Mouse (Mus musculus) small intestine, adult 2 months (tissue): ENCODE results near the gene Eif3d. TPM values are rescaled to one million over a fixed set of nuclear protein-coding genes. Genes with fewer than 3 reads are reported as not detected.

ENCODE experiments used
- H3K27ac ChIP-seq: fragments of 200-500 bp; 2 replicates; pipeline ENCODE4 v1.5.1; 2012; ENCODE audit warnings: low read depth, low read length, control low read depth, inconsistent platforms; ENCODE audit not compliant: insufficient read depth
- H3K27me3 ChIP-seq: fragments of 200-500 bp; 2 replicates; pipeline ENCODE4 v1.6.1; 2012; ENCODE audit warnings: mild to moderate bottlenecking, moderate library complexity, low read length, inconsistent platforms; ENCODE audit not compliant: control insufficient read depth, insufficient read depth
- H3K36me3 ChIP-seq: fragments of 200-500 bp; 2 replicates; pipeline ENCODE4 v1.6.1; 2012; ENCODE audit warnings: mild to moderate bottlenecking, low read length, control low read depth, inconsistent platforms; ENCODE audit not compliant: control insufficient read depth, insufficient read depth
- H3K4me1 ChIP-seq: fragments of 200-500 bp; 2 replicates; pipeline ENCODE4 v1.6.1; 2012; ENCODE audit warnings: low read length, inconsistent platforms, mixed read lengths; ENCODE audit not compliant: control insufficient read depth, insufficient read depth, insufficient read length
- H3K4me3 ChIP-seq: fragments of 200-500 bp; 2 replicates; pipeline ENCODE4 v1.5.1; 2012; ENCODE audit warnings: low read depth, mild to moderate bottlenecking, control low read depth, inconsistent platforms, low read length, moderate library complexity
- CTCF ChIP-seq: fragments of 200-500 bp; IDR thresholded peaks from 2 replicates; pipeline ENCODE4 v1.5.1; 2012; ENCODE audit warnings: low read depth, mild to moderate bottlenecking, control low read depth, inconsistent platforms, low read length, moderate library complexity, mixed read lengths; ENCODE audit not compliant: insufficient replicate concordance, insufficient read length; ENCODE audit errors: extremely low read depth
- POLR2A ChIP-seq: fragments of 200-500 bp; IDR thresholded peaks from 2 replicates; pipeline ENCODE4 v1.6.1; 2012; ENCODE audit warnings: low read depth, mild to moderate bottlenecking, control low read depth, inconsistent platforms, low read length, moderate library complexity
- WGBS: fragments of 180-500 bp; shearing (Covaris S2); methylation state at CpG from one replicate; pipeline ENCODE4 v1.1.7; 2018; 5-methylcytosine and 5-hydroxymethylcytosine counted together
- polyA plus RNA-seq: library from polyadenylated mRNA; depleted of rRNA; stranded (reverse); fragments of >200 nt; gene quantifications from 2 replicates; pipeline ENCODE4 v1.2.3, GENCODE M21; 2012

Gene Eif3d
- polyA plus RNA-seq, 1 experiment, result 89.4 TPM

DNA sequence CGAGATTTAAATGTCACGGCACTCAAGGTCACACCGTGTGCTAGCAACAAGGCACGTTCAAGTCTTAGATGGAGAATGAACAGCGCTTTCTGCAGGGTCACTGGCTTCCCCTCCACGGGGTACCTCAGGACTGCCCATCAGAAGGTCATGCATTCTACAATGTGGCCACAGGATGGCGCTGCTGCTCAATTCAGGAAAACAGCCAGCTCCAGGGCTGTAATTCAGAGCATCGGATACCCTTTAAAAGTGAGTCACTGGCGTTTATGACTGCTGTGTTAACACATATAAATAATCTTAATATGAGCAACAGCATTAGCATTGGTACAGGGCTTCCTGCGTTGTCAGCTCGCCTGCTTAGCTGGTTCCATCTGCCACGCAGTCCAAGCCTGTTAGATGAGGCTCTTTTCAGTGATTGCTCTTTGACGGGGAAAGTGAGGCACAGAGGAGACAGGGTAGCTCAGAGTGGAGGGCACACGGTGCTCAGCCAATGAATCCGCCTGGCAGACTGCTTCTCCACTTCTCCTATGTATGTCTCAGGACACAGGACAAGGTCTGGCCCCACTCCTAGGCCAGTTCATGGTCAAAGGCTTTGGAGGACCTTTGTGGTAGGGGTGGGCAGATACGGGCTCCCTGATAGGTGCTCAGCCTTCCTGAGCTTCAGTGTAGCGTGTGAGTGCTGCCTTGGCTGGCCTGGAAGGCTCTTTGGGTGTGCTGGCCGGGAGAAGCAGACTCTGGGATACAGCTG, 11.8 kb upstream of the Eif3d start:
- peak; percentile 69; the same call in 1 of the 2 replicates for TF ChIP-seq CTCF
- TF ChIP-seq POLR2A, result no peak
- Histone ChIP-seq H3K27me3 (no peaks in the 10 kb centered on the region; the same call in 1 of the 2 replicates), H3K4me1 (no peaks in the 10 kb centered on the region), H3K4me3 (no peak overlapping the region), H3K36me3 (no peaks in the 10 kb centered on the region), H3K27ac (no peak overlapping the region)
- 26% methylated on average over 18 of the region's 18 CpGs for WGBS

DNA sequence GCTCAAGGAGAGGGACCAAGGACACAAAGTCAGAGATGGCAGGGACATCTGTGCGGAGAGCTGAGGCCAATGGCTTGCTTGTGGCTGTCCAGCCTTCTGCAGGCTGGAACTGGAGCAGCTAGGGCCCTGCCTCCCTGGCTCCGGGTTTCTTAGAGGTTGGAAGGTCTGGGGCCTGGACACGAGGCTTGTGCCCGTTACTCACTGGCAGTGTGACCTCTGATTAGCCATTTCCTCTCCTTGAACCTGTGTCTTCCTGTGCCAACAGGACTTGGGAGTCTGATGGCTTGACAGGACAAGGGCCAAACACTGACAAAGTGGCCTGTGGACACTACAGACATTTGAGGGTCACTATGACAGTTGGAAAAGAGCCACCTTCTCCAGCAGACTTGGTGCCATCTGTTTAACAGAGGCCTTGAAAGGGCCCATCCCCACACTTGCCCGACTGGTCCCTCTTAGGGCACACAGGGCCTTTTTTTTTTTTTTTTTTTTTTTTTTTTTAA, 10.6 kb upstream of the Eif3d start:
- H3K36me3 ChIP-seq, result no peaks in the 10 kb centered on the region
- no peaks in the 10 kb centered on the region; the same call in 1 of the 2 replicates for H3K27me3 ChIP-seq
- H3K4me1 ChIP-seq, result no peaks in the 10 kb centered on the region
- H3K27ac ChIP-seq, result no peak overlapping the region
- no peak overlapping the region for H3K4me3 ChIP-seq
- 52% methylated on average over 5 of the region's 5 CpGs for WGBS
- no peak for TF ChIP-seq CTCF
- TF ChIP-seq POLR2A, result no peak

DNA sequence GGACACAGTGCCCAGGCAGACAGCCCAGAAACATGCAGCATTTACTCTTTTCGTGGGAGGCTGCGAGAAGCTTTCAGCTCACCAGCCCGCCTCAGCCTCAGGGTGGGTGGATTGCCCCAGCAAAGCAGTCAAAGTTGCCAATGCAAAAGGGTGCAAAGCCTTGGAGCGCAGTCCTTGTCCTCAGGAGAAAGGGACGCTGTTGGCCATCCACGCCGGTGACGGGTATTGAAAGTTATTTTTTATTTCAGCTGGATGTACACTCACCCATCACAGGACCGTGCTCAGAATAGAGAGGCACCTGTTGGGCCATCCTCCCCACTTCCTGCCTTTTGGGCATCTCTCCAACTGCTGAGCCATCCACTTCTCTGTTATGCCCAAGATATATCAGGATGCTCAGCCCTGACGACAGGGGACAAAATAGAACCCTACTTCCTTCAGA, 8.8 kb upstream of the Eif3d start:
- Histone ChIP-seq H3K4me1 (no peaks in the 10 kb centered on the region), H3K27me3 (no peaks in the 10 kb centered on the region; the same call in 1 of the 2 replicates), H3K4me3 (no peak overlapping the region), H3K27ac (no peak overlapping the region), H3K36me3 (no peaks in the 10 kb centered on the region)
- TF ChIP-seq CTCF (no peak), POLR2A (no peak)
- WGBS, result 78% methylated on average over 10 of the region's 10 CpGs

DNA sequence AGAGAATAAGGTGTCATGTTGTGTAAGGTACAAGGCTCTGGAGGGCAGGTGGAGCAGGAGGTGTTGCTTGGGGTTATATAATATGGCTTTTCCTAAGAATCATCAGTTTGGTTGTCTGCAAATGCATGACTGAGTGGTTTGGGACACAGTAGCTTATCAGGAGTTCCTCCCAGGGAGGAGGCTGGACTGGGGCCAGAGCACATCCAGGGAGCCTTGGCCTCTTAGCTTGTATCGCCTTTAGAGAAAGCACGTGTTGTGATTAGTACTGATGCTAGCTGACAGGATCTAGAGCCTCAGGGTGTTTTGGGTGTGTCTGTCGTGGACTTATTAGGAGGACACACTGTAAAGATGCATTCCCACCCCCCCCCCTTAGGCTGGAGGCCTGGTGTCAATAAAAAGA, 7.0 kb upstream of the Eif3d start:
- Histone ChIP-seq H3K36me3 (no peaks in the 10 kb centered on the region), H3K4me3 (no peak overlapping the region), H3K4me1 (no peaks in the 10 kb centered on the region), H3K27ac (no peak overlapping the region), H3K27me3 (no peaks in the 10 kb centered on the region; the same call in 1 of the 2 replicates)
- no peak for TF ChIP-seq CTCF
- no peak for TF ChIP-seq POLR2A
- WGBS, result 37% methylated on average over 3 of the region's 3 CpGs

DNA sequence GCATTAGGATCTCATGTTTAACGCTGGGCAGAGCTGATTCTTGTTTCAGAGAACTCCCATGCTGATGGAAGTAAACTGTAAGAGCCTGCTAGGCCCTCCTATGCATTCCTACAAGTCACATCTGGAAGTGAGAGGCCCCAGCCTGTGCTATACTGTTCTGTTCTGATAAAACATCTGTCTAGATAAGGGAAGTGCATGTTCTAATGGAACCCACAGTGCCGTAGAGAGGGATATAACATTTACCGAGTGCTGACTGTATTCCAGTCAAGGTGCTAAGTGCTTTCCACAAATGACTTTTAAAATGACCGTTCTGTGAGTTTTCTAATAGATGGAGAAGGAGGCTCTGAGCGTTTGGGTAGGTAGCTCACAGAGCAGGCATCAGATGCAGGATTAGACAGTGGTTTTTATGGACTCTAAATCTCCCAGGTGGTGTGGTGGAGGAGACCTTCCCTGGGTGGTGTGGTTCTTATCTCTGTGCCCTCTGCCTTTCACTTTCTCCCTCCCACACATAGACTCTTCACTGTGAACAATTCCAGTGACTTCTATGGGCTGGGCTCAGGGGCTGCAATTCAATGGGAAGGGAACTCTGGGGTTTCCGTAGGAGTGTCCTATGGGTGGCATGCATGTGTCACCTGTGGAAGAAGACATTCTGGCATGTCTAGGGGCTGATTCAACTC, 3.7 kb upstream of the Eif3d start:
- 59% methylated on average over 6 of the region's 6 CpGs for WGBS
- peaks cover 3% of the 10 kb centered on the region; the same call in 1 of the 2 replicates for H3K4me1 ChIP-seq
- H3K27ac ChIP-seq, result no peak overlapping the region
- H3K27me3 ChIP-seq, result no peaks in the 10 kb centered on the region
- no peak for TF ChIP-seq CTCF
- TF ChIP-seq POLR2A, result no peak
- H3K36me3 ChIP-seq, result no peaks in the 10 kb centered on the region
- H3K4me3 ChIP-seq, result no peak overlapping the region

DNA sequence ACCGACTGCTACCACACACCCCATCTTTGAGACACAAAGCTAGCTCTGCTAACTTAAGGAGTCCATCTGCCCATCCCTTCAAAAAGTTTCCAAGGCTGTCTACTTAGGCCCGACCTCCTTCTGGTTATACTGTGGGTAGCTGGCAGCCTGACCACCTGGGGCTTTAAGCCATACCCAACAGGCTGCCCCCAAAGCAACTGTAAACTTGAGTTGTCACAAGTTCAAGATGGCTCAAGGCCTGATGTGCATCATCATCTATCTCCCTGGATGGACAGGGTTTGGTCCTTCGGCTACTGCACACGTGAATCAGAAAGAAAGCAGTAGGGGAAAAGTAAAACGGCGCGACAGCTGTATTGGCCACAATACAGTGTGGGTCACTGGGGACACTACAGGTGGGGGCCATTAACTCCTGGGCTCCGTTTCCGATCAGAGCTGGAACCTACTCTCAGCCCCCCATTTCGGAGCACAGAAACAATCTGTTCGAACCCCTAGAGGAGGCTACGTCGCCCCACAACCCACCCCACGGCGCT, 608 bp downstream of the Eif3d start:
- H3K36me3 ChIP-seq, result peaks cover 28% of the 10 kb centered on the region
- H3K27ac ChIP-seq, result peak overlapping the region; percentile 44
- TF ChIP-seq CTCF (no peak), POLR2A (no peak)
- under 1% methylated on average over 15 of the region's 15 CpGs for WGBS
- H3K4me3 ChIP-seq, result peak overlapping the region; percentile 92
- H3K4me1 ChIP-seq, result peaks cover 8% of the 10 kb centered on the region
- no peaks in the 10 kb centered on the region for H3K27me3 ChIP-seq

DNA sequence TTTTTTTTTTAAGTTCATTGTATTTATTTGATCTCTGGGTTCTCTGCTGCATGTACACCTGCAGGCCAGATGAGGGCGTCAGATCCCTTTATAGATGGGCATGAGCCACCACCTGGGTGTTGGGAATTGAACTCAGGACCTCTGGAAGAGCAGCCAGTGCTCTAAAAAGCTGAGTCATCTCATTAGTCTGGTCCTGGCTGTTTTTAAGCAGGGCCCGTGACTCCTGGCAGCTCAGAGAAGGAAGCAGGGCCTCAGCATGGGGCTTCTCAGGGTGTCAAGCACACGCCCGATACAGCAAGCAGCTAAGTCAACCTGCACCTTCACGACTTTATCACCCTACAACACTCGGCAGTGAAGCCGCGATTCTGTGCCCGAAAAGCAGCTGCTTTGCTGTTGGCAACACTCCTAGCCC, 5.5 kb downstream of the Eif3d start:
- peaks cover 77% of the 10 kb centered on the region for H3K36me3 ChIP-seq
- H3K27me3 ChIP-seq, result no peaks in the 10 kb centered on the region
- TF ChIP-seq POLR2A, result no peak
- TF ChIP-seq CTCF, result no peak
- peaks cover 8% of the 10 kb centered on the region for H3K4me1 ChIP-seq
- H3K4me3 ChIP-seq, result no peak overlapping the region
- 60% methylated on average over 9 of the region's 9 CpGs for WGBS
- no peak overlapping the region for H3K27ac ChIP-seq
